Mouse (Mus musculus): Measurements from ENCODE around the gene Zfp988. TPM values are rescaled to one million over a fixed set of nuclear protein-coding genes. Genes with fewer than 3 reads are reported as not detected.
"Not testable (repeated sequence)": the region's sequence is repeated elsewhere in the genome, so short reads cannot be mapped to it uniquely, and the experiment has no call there.

The Zfp988 gene
- not detected for total RNA-seq (2021)
- long read RNA-seq, experiment 1 = 0 reads
- long read RNA-seq, experiment 2 = 0 reads

DNA sequence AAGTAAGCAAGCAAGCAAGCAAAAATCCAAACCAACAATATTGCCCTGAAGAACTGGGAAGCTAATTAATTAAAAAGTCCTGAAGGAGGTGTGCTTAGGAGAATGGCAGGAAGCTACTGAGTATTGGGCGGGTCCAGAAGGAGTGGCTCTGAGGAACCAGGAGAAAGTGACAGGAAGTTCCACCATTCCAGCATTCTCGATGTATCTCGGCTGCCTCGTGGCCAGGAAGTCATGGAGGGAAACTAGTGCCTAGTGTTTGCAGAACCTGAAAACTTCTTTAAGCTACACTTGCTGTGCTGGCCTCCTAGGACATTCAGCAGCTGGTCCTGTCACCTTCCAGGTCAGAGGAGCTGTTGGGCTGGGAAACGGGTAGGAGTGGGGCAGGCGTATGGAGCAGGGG is at the start of gene Zfp988:
Gene Zfp988 (plus strand): TSS at position 239 of the 400 bp plus-strand sequence.
- not testable (repeated sequence) for DNase-seq

DNA sequence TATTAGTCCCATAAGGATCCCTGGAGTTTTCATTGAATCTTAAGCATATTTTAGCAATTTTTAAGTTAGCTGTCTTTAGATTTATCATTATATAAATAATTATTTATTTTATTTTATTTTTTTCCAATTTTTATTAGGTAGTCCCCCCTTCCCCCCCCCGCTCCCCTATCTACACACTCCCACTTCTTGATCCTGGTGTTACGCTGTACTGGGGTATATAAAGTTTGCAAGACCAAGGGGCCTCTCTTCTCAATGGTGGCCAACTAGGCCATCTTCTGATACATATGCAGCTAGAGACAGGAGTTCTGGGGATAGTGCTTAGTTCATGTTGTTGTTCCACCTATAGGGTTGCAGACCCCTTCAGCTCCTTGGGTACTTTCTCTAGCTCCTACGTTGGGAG is 42.8 kb upstream of the Zfp988 start:
- DNase-seq = not testable (repeated sequence)

- not testable (repeated sequence) for DNase-seq
Observed at GRCm38 (mm10) chr4:147267302-147267701, 38.2 kb upstream of the Zfp988 start.

GRCm38 (mm10) chr4:147268735-147269134 is 36.7 kb upstream of the Zfp988 start:
- not testable (repeated sequence) for DNase-seq

- DNase-seq = not testable (repeated sequence)
Observed at GRCm38 (mm10) chr4:147270026-147270425, 35.4 kb upstream of the Zfp988 start.

- DNase-seq = not testable (repeated sequence)
Observed at GRCm38 (mm10) chr4:147271601-147272000, 33.9 kb upstream of the Zfp988 start.

DNA sequence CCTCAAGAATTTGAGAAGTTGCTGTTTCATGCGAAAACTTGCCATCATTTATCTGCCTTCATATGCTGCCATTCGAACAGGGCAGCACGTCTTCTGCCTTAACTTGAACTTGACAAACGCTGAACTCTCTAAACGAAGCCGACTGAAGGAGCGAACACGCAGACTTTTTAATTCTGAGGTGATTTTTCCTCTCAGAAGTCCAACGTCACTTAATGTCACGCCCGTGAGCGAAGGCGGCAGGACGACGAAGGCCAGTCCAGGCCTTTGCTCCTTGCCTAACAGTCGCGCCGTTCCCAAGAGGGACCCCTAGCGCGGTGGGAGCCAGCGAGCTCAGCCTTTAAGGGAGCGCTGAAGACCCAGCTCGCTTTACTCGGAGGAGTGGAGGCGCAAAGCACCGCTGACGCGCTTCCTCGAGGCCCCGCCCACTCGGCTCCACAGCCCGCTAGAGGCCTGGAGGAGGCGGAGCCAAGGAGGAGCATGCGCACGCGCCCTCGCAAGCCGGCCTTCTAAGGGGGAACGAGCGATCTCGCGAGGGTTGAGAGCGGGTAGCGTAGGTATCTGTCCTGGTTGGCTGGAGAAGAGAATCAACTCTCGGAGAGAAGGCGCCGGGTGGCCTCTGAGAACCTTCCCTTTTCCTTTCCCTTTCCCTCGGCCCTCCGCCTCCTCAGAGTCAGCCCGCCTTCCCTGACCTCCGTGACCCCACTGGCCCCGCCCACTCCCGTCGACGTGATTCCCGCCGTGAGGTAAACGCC is 30.3 kb upstream of the Zfp988 start:
- DNase-seq = not testable (repeated sequence)

DNA sequence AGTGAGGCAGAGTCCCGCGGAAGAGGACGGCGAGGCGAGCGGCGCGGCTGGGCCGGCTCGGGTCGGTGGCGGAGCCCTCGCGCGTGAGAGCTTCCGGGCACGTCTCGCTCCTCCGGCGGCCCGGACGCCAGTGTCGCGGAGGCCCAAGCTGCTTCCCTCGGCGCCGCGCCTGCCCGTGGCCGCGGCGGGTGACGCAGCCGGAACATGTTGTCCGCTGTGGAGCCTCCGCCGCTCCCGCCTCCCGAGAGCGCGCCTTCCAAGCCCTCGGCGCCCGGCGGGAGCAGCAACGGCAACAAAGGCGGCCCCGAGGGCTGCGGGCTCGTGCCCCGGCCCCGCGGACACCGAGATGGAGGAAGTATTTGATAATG is 29.7 kb upstream of the Zfp988 start:
- DNase-seq = not testable (repeated sequence)

GRCm38 (mm10) chr4:147280406-147280805 is 25.1 kb upstream of the Zfp988 start:
- not testable (repeated sequence) for DNase-seq

DNA sequence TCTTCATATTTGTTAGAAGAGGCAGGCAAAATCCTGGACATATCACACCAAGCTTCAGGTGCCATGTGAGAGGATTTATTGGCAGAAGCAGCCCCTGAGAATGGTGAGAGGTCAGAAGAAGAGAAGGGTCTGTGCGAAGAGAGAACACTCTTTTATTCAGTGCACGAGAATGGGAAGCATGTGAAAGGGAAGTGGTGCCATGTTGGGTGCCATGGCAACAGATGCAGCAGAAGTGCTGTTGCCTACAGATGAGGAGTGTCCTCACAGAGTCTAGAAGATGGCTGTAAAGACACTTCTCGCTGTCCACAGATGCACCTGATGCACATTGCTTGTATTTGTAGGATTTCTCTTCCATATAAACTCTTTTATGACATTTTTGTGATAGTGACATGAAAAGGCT is 6.9 kb upstream of the Zfp988 start:
- not testable (repeated sequence) for DNase-seq

GRCm38 (mm10) chr4:147302375-147302774 is 3.1 kb upstream of the Zfp988 start:
- not testable (repeated sequence) for DNase-seq

DNA sequence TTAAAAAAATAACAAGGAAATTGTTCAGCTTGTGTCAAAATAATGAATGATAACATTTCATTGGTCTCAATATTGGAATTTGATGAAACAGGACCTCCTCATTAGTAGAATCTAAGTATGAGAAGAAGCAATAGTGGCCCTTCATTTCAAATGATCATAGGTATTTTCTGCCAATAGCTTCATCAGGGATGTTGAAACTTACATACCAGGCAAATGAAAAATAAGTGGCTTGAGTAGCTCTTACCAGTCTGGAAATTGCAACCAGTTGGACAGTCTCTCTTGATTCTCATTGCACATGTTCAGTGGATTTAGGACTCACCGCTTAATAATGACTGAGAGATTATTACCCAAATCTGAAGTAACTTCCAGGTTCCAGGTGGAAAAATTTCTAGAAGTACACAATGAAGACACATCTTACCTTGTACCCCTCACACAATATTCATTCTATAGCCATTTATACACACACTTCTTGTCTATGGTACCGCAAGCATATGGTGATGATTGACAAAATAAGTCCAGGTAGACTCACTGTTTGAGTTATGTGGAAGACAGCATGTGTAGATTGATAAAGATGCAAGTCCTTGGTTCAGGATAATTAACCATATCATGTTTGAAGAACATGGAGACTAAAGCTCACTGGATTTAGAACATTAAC is 29.7 kb downstream of the Zfp988 start:
- DNase-seq = not testable (repeated sequence)

DNA sequence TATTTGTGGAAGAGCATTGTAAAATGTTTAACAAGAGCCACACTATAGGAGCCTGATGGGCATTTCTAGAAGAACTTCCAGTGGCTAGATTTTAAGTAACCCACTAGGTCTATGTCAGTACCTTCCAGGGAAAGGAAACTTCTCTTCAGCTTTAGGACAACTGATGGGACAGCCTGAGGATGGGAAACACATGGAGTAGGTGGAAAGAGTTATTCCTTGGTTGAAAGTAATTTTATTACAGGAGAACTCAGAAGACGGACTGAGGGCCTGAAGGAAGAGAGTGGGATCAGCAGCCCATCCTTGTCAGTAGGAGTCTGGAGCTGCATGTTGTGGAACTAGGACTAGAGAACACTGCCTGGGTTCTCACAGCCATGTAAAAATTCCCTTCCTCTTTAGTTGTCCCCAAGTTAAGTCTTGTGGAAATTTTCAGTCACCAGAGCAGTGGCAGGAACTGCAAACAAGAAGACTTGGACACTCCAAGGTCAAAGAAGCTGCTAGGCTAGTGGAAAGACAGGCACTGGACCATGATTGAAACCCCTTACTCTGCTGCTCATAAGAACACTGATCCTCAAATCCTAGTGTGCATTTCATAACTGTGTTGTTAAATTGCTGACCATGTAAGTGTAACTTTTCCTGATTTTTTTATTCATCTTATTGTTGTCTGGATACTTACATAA is 30.4 kb downstream of the Zfp988 start:
- peak in 1 of 2 experiments; percentile 11 for DNase-seq

DNA sequence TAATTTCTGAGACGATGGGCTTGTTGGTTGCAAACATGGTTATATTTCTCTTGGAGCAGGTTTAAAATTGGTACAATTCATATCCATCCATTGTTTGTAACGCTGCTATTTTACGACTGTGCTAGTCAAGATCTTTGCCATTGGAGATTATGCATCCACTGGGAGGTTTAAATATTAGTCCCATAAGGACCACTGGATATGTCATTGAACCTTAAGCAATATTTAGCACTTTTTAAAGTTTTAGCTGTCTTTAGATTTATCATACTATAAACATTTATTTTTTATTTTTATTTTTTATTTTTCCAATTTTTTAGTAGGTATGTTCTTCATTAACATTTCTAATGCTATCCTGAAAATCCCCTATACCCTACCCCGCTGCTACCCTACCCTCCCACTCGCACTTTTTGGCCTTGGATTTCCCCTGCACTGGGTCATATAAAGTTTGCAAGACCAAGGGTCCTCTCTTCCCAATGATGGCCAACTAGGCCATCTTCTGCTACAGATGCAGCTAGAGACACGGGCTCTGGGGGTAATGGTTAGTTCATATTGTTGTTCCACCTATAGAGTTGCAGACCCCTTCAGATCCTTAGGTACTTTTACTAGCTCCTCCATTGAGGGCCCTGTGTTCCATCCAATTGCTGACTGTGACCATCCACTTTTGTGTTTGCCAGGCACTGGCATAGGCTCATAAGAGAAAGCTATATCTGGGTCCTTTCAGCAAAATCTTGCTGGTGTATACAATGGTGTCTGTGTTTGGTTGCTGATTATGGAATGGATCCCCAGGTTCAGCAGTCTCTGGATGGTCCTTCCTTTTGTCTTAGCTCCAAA is 31.1 kb downstream of the Zfp988 start:
- DNase-seq = peak in 1 of 2 experiments; percentile 24

DNA sequence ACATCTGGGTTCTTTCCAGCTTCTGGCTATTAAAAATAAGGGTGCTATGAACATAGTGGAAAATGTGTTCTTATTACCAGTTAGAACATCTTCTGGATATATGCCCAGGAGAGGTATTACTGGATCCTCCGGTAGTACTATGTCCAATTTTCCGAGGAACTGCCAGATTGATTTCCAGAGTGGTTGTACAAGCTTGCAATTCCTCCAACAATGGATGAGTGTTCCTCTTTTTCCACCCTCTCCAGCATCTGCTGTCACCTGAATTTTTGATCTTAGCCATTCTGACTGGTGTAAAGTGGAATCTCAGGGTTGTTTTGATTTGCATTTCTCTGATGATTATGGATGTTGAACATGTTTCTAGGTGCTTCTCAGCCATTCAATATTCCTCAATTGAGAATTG is 32.0 kb downstream of the Zfp988 start:
- DNase-seq = not testable (repeated sequence)

- DNase-seq = peak in 1 of 2 experiments; percentile 8
Observed at GRCm38 (mm10) chr4:147338032-147338610, 32.6 kb downstream of the Zfp988 start.

GRCm38 (mm10) chr4:147338706-147339105 is 33.2 kb downstream of the Zfp988 start:
- DNase-seq = not testable (repeated sequence)

- peak in 1 of 2 experiments; percentile 17 for DNase-seq
Observed at GRCm38 (mm10) chr4:147339601-147340219, 34.2 kb downstream of the Zfp988 start.

DNA sequence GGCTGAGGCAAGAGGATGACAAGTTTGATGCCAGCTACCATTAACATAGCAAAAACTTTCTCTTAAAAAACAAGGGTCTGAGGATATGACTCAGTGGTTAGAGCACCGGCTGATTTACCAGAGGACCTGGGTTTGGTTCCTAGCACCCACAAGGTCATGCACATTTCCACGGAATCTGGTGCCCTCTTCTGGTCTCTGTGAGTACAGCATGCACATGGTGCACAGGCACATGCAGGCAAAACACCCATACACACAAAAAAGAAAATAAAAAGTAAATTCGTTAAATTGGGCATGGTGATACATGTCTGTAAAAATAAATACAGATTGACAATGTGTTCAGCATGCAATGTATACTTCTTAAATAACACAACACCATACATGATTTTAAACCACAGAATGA is 34.8 kb downstream of the Zfp988 start:
- not testable (repeated sequence) for DNase-seq

- not testable (repeated sequence) for DNase-seq
Observed at GRCm38 (mm10) chr4:147340876-147341275, 35.4 kb downstream of the Zfp988 start.

All from heart, adult 18-20 months (tissue).